Mouse (Mus musculus) erythroblast, embryonic 14.5 days (primary cell): ENCODE measurements around the gene Carmil3.

ENCODE experiments used
- GATA1 ChIP-seq: IDR thresholded peaks from 2 replicates; pipeline ENCODE4 v1.6.1; 2012; ENCODE audit warnings: low read length, inconsistent platforms, mixed read lengths
- TAL1 ChIP-seq: IDR thresholded peaks from 3 replicates; pipeline ENCODE4 v1.6.1; 2012; ENCODE audit warnings: low read length, inconsistent platforms, mixed read lengths

DNA sequence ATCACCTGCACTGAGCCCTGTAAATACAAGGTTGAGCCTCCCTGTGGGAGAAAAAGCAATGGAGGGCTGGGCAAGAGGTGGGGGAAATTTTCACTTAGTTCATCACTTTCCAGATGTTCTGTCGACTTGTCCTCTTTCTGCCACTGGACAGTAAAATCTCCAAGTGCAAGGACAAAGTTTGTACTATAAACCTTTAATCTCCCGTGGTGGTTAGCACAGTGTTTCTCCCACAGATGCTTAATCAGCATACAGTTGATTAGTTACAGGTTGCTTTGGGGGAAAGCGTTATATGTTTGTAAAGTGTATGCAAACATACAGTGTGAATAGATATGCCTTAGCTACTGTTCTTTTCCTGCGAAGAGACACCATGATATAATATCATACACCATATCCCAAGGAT lies 24.0 kb upstream of the Carmil3 start:
- TF ChIP-seq GATA1 = no peak
- TF ChIP-seq TAL1 = no peak
